Mouse (Mus musculus) embryonic facial prominence, embryonic 10.5 days (tissue): ENCODE data around the gene Ppp4r4. TPM values are rescaled to one million over a fixed set of nuclear protein-coding genes. Genes with fewer than 3 reads are reported as not detected.
"Not testable (repeated sequence)": the region's sequence is repeated elsewhere in the genome, so short reads cannot be mapped to it uniquely, and the experiment has no call there.

Experiments
- DNase-seq: peaks from one replicate; pipeline ENCODE4 v3.0.0-alpha.2; 2017; ENCODE audit warnings: low spot score
- H3K27ac ChIP-seq: fragments of 300-500 bp; sonication (generic); replicated peaks from 2 replicates; pipeline ENCODE4 v1.5.1; 2016; ENCODE audit warnings: mild to moderate bottlenecking
- H3K27me3 ChIP-seq: fragments of 300-500 bp; sonication (generic); replicated peaks from 2 replicates; pipeline ENCODE4 v1.6.1; 2016; ENCODE audit warnings: low read depth, mild to moderate bottlenecking; ENCODE audit not compliant: poor library complexity, severe bottlenecking
- H3K36me3 ChIP-seq: fragments of 300-500 bp; sonication (generic); replicated peaks from 2 replicates; pipeline ENCODE4 v1.6.1; 2016; ENCODE audit warnings: mild to moderate bottlenecking, moderate library complexity
- H3K4me1 ChIP-seq: fragments of 300-500 bp; sonication (generic); 2 replicates; pipeline ENCODE4 v1.6.1; 2016
- H3K4me3 ChIP-seq: fragments of 300-500 bp; sonication (generic); 2 replicates; pipeline ENCODE4 v1.5.1; 2016; ENCODE audit warnings: mild to moderate bottlenecking, moderate library complexity
- H3K9me3 ChIP-seq: fragments of 300-500 bp; sonication (generic); 2 replicates; pipeline ENCODE4 v1.6.1; 2016; ENCODE audit warnings: mild to moderate bottlenecking
- WGBS: fragments of 180-500 bp; shearing (Covaris S2); methylation state at CpG from one replicate; pipeline ENCODE4 v1.1.7; 2016; 5-methylcytosine and 5-hydroxymethylcytosine counted together
- polyA plus RNA-seq: library from polyadenylated mRNA; unstranded; fragments of >200 nt; fragmentation: Nextera tagmentation; extraction: Ambion mirVana; gene quantifications from 2 replicates; pipeline ENCODE4 v1.2.1, GENCODE M21; 2016

Gene Ppp4r4
- polyA plus RNA-seq, 1 experiment from 2014 or later: 1.7 TPM

GRCm38 (mm10) chr12:103655123-103656044 is 123.3 kb downstream of the Ppp4r4 start:
- Histone ChIP-seq H3K27ac (no peak overlapping the region), H3K4me3 (no peak overlapping the region), H3K9me3 (no peaks in the 10 kb centered on the region), H3K4me1 (no peaks in the 10 kb centered on the region), H3K36me3 (no peaks in the 10 kb centered on the region), H3K27me3 (no peaks in the 10 kb centered on the region)
- DNase-seq: no peak
- WGBS: 84% methylated on average over 7 of the region's 7 CpGs

- Histone ChIP-seq H3K27me3 (no peaks in the 10 kb centered on the region), H3K27ac (no peak within 1 kb of the TSS), H3K4me3 (no peak within 1 kb of the TSS), H3K4me1 (no peaks in the 10 kb centered on the region), H3K36me3 (no peaks in the 10 kb centered on the region), H3K9me3 (no peaks in the 10 kb centered on the region)
- no peak for DNase-seq
- 85% methylated on average over 9 of the region's 9 CpGs for WGBS
Observed at GRCm38 (mm10) chr12:103656848-103657626, 125.0 kb downstream of the Ppp4r4 start, which contains the start of gene Serpina6. Gene Serpina6, minus strand, starts transcription at chr12:103657212.

DNA sequence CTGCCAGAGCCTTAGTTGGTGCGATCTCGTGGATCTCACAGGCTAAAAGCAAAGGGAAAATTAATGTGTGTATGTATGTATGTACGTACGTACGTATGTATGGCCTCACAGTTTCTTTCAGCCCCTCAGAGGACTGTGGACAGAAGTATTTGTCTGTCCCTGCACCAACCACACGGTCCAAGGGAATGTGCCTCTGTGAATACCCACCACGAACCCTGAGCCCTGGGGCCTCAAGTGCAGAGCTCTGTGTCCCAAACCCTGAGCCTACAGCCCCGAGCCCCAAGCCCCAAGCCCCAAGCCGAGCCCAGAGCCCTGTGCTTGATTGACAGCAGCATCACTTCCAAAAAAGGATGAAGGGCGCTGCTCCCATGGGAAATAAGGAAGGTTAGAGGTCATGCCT is 125.9 kb downstream of the Ppp4r4 start:
- Histone ChIP-seq H3K9me3 (no peaks in the 10 kb centered on the region), H3K36me3 (no peaks in the 10 kb centered on the region), H3K4me3 (no peak overlapping the region), H3K27me3 (no peaks in the 10 kb centered on the region), H3K4me1 (no peaks in the 10 kb centered on the region), H3K27ac (no peak overlapping the region)
- WGBS: 82% methylated on average over 10 of the region's 10 CpGs
- no peak for DNase-seq

GRCm38 (mm10) chr12:103659171-103659570 is 127.1 kb downstream of the Ppp4r4 start:
- 87% methylated on average over 2 of the region's 2 CpGs for WGBS
- Histone ChIP-seq H3K9me3 (no peaks in the 10 kb centered on the region), H3K4me3 (no peak overlapping the region), H3K36me3 (no peaks in the 10 kb centered on the region), H3K4me1 (no peaks in the 10 kb centered on the region), H3K27ac (no peak overlapping the region), H3K27me3 (no peaks in the 10 kb centered on the region)
- no peak for DNase-seq

GRCm38 (mm10) chr12:103660076-103660475 is 128.0 kb downstream of the Ppp4r4 start:
- no peak overlapping the region for H3K4me3 ChIP-seq
- no peak for DNase-seq
- no peaks in the 10 kb centered on the region for H3K27me3 ChIP-seq
- H3K36me3 ChIP-seq: no peaks in the 10 kb centered on the region
- WGBS: 89% methylated on average over 5 of the region's 5 CpGs
- H3K27ac ChIP-seq: no peak overlapping the region
- H3K9me3 ChIP-seq: no peaks in the 10 kb centered on the region
- no peaks in the 10 kb centered on the region for H3K4me1 ChIP-seq

GRCm38 (mm10) chr12:103662053-103662452 is 130.0 kb downstream of the Ppp4r4 start:
- H3K27ac ChIP-seq, H3K4me1 ChIP-seq, H3K4me3 ChIP-seq, H3K27me3 ChIP-seq, DNase-seq, H3K9me3 ChIP-seq, H3K36me3 ChIP-seq: not testable (repeated sequence)

Other genes with a start within 250 kb of the Ppp4r4 start
- 3.6 and 9.3 TPM in 2 replicates for gene Fam181a, start 221.3 kb upstream of the Ppp4r4 start, polyA plus RNA-seq
- 0.51 and 0.75 TPM in 2 replicates for gene Asb2, start 176.3 kb upstream of the Ppp4r4 start, polyA plus RNA-seq
- gene Otub2, start 143.6 kb upstream of the Ppp4r4 start, polyA plus RNA-seq: 8.7 and 12.2 TPM in 2 replicates
- gene 9330161L09Rik, start 124.5 kb upstream of the Ppp4r4 start, polyA plus RNA-seq: 0.35 and 0.60 TPM in 2 replicates
- gene Ddx24, start 106.5 kb upstream of the Ppp4r4 start, polyA plus RNA-seq: 97.1 and 106 TPM in 2 replicates
- gene Ifi27, start 98.1 kb upstream of the Ppp4r4 start, polyA plus RNA-seq: 1.2 and 1.7 TPM in 2 replicates
- 0.38 and 0.86 TPM in 2 replicates for gene Ifi27l2a, start 88.6 kb upstream of the Ppp4r4 start, polyA plus RNA-seq
- not detected in 2 replicates for gene Ifi27l2b, start 75.1 kb upstream of the Ppp4r4 start, polyA plus RNA-seq
- not detected in 2 replicates for gene Serpina10, start 99.2 kb downstream of the Ppp4r4 start, polyA plus RNA-seq
- not detected in 2 replicates for gene Serpina6, start 124.9 kb downstream of the Ppp4r4 start, polyA plus RNA-seq
- not detected in 2 replicates for gene Serpina16, start 143.9 kb downstream of the Ppp4r4 start, polyA plus RNA-seq
- gene Serpina1f, start 163.2 kb downstream of the Ppp4r4 start, polyA plus RNA-seq: not detected in 2 replicates
- gene Serpina1d, start 241.3 kb downstream of the Ppp4r4 start, polyA plus RNA-seq: not detected in 2 replicates